Mouse (Mus musculus): ENCODE measurements at regions not wholly inside any gene's neighbourhood (a gene's known extent, or its start where the extent isn't known, plus 50 kb on each side); places are given as distances from the start of the nearest gene placed in this dataset.
A peak's percentile ranks its signal among the peaks of the same experiment; 100 is the strongest.

GRCm38 (mm10) chr1:90668787-90669186 lies 66.0 kb downstream of the Cops8 start:
- DNase-seq: no peak

DNA sequence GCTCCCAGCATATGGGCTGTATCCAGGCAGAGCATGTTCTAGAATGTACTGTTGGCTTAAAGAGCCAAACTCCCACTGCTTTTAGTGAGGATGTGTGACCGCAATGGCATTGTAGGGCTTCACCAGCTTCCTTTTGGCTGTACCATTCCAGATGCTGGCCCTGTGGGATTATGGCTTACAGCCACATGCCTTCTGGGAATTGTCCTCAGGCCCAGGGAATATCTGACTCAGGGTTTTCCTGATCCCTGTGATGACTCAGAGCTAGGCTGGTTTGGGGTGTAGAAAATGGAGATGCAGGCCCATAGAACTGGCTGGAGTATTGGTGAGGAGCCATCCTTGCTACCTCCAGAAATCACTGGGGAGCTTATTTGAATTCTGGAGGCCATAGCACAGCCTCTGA lies 66.5 kb downstream of the Cops8 start:
- DNase-seq: no peak

DNA sequence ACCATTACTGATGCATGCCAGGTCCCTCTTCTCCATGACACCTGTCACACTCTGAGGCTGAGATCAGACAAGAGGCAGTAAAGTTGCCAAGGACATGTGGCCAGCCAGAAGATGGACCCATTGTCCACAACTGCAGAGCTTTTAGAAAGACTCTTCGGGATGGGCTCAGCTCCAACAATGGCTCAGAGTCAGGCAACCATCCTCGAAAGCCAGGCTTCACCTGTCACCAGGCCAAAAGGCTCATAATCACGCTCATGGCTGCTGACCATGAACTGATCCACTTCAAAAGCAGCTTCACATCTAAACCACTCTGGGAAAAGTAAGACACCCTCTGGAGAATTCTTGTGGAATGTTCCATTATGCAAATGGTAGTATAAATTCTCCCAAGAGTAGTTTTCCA lies 67.6 kb downstream of the Cops8 start:
- DNase-seq: no peak

DNA sequence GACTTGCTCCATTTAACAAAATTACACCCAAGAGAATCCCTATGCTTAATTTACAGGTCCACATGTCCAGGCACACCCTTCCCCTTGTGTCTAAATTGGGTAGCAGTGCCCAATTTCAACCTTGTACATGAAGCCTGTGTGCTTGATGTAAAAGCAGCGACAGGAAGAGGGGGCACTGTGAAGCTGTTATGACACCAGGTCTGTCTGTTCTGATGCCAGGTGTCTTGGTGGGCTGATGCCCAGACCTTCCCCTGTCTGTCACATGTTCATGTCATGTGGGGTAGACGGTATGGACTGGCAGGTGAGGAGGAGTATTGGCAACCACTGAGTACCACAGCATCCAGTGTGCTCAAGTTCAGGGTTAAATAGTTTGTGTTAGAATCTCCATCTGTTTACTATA lies 71.0 kb downstream of the Cops8 start:
- peak; percentile 50 to 75 for DNase-seq

GRCm38 (mm10) chr1:90676192-90677006 lies 73.6 kb downstream of the Cops8 start:
- peak; percentile 70 to 86 for DNase-seq

DNA sequence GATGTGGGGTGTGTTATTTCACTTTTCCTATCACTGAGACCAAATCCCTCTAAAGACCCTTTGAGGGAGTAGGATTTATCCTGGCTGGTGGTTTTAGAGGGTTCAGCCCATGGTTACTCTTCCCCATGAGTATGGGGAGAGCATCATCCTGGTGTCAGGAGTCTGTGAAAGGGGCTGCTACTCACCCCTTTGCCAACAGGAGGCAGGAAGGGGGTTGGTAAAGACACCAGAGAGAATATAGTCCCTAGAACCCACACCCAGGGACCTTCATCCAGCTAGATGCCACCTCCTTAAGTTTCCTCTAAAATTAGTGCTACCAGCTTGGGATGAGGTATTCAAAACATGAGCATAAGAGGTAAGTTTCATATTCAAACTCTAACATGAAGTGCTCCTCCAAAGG lies 74.4 kb downstream of the Cops8 start:
- peak in 1 of 2 experiments; percentile 33 for DNase-seq

DNA sequence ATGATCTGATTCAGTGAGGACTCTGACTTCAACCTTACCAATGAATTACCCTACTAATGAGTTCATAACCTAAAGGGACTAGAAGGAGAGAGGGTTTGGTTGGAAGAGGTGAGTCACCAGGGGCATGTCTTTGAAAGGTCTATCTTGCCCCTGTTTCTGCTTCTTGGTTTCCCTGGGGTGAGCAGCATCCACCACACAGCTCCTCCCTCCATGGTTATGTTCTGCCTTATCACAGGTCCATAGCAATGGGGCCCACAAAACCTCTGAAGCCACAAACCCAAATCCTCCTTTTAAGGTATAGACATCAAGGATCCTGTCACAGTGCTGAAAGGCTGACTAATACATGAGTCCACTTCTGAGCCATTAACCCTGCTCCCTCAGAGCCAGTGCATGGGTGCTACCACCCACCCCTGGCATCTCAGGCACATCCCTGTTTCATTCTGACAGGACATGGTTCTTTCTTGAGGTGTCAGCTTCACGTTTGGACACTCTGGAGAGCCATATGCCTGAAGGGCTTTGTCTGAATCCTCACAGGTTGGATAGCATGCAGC lies 74.9 kb downstream of the Cops8 start:
- DNase-seq: no peak

- DNase-seq: no peak
These were observed 75.6 kb downstream of the Cops8 start for GRCm38 (mm10) chr1:90678416-90678815.

DNA sequence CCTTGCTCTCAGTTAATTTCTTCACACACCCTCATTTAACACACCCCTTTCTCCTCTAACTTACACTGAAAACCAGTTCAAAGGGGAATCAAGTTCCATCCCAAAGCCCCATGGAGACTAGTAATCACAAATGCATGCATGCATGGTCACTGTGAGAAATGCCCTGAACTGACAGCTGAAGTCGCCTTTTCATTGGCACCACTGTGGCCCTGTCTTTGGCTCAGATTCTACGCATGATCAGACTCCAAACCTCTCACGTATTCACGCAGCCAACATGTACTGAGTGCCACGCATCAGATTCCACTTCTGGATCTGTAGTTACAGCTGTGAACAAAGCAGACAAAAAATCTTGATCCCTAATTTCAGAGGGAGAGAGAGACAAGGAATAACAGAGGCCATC lies 85.3 kb downstream of the Cops8 start:
- no peak for DNase-seq

DNA sequence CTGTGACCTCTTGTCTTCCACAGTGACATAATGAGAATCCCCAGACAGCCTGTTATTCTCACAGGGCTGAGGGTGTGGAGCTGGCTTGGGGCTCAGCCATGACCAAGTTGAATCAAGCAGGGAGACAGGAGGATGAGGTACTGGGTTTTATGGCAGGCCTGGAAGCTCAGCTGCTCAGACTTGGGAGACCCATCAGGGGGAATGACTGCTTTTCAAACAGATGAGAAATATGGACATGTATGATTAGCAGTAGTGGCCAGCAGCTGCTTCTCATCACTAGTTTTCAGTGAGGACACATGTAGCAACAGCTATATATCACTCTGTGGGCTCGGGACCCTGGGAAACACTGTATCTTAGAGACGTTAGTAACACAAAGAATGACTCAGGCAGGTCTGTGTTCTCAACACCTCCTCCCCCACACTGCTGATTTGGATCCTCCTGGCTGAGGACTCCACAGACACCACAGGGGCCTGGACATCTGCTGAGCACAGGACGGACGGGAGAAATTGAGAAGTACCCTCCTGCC lies 87.9 kb downstream of the Cops8 start:
- DNase-seq: no peak

DNA sequence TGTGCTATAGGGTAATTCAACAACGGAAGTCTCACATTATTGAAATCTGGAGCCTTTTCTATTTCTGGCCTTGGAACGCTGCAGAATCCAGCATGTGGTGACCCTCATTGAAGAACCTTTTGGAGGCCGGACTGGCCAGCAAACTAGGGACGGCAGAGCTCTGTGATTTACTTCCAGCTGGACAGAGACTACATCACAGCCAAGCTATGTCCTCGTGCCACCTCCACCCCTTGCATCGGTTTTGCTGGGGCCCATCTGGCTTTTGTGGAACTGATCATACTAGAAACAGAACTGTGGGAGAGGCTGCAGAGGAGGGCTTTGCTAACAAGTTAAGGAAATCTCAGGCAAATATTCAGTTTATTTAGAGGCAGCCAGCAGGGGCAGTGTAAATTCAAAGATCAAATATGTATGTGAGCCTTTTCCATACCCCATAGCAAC lies 88.4 kb downstream of the Cops8 start:
- no peak for DNase-seq

- peak in 1 of 2 experiments; percentile 7 for DNase-seq
These were observed 90.1 kb downstream of the Cops8 start for GRCm38 (mm10) chr1:90692851-90693250.

DNA sequence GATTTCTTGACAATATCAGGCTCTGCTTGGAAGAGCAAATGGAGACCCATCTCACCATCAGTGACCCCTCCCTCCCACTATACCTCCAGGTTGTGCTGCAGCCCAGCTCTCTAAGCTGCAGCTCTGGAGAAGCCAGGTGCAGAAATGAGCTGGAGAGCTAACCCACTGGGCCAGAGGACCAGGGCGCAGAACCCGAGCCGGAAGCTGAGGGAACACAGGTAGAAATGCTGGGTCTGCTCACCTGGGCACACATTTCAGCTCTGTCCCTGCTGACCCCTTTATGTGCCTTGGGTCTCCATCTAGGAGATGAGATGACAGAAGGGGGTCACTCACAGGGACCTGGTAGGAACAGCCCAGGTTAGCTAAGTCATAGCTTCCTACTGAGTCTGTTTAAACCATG lies 92.0 kb downstream of the Cops8 start:
- DNase-seq: peak; percentile 33 to 39

DNA sequence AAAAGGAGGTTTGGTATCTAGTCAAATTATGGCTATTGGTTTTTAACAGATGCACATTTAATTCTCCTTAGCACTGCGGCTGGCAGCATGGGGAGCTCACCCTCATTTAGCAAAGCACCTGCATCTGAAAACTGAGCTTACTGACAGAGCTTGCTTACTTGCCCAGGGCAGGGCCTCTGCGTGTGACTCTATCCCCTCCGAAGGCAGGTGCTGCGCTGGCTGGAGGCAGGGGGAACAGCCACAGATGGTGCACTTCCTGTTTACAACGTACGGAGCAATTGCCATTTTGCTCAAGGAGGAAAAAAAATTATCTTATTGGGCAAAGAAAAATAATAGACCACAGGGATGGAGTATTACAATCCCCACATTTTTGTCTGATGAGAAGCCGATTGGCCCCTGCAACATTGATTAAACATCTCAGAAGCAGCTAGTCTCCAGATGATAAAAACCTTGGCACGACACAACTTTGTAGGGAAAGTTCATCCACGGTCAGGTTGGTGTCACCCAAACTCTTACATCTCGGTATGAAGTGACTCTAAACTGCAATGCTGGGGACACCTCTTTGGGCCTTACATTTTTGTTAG lies 92.5 kb downstream of the Cops8 start:
- DNase-seq: peak; percentile 70 to 89

DNA sequence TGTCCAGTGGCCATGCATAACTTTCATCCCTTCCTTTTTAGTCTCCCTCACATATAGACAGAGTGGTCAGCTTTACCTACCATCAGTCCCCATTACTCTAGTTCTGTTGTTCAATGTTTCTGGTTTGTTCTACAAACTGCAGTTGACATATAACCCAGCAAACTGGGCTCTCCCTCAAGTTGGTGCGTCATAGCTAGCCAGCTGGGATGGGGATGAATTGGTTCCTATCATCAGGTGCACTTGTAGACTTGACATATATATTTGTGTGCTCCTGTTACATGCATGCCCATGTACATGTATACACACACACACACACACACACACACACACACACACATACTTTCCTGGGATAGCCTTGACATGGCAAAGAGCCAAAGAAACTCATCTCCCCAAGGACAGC lies 93.2 kb downstream of the Cops8 start:
- DNase-seq: no peak

GRCm38 (mm10) chr1:90697056-90697596 lies 94.3 kb downstream of the Cops8 start:
- peak; percentile 25 to 46 for DNase-seq

DNA sequence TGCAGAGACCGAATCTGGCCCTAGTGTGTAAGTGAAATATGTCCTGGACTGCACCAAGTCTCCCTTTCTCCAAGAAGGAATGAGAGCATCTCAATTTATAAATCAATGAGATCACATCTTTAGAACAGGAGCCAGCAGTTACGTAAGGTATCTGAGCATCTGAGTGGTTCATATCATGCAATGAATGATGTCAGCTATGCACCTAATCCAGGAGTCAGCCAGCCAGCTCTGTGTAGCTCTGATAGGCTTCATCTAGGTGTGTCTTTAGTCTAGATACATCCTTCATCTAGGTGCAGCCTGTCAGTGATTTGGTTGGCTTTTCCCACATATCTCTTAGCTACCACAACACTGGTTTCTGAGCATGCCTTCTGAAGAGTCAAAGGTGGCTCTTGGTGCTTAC lies 95.8 kb downstream of the Cops8 start:
- no peak for DNase-seq

DNA sequence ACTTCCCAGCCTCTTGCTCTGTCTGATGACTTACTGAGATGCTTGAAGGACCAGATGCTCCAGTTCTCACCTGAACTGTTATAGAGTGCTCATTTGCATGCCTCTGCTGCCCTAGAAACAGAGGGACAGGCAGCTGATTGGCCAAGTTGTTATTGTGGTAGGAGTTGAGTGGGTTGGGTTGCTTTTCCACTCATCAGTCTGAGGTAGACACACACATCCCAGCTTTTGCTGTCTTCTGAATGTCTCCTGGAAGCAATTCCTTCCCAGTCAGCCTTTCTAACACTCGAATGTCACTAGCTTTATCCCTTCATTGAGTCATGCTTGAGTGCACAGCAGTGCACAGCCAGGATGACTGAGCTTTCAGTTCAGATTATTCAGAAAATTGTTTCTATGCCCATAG lies 99.0 kb downstream of the Cops8 start:
- no peak for DNase-seq

- DNase-seq: no peak
These were observed 103.6 kb downstream of the Cops8 start for GRCm38 (mm10) chr1:90706391-90706790.

DNA sequence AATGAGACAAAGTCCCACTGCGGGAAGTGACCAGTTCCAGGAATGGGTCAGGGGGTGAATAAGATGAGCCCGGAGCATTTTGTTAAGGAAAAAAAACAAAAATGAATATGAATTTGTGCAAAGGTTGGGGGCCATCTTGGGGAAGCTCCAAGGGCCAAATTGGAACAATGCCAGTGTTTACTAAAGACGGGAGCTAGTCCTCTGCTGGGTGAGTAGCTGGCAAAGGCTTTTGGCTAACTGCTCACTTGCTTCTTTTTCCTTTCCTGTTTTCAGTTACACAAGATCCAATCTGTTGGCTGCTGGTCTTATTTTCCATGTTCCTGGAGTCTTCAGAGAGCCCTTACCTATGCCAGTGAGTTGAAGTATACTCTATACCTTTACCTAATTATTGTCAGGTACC lies 107.0 kb downstream of the Cops8 start:
- no peak for DNase-seq

DNA sequence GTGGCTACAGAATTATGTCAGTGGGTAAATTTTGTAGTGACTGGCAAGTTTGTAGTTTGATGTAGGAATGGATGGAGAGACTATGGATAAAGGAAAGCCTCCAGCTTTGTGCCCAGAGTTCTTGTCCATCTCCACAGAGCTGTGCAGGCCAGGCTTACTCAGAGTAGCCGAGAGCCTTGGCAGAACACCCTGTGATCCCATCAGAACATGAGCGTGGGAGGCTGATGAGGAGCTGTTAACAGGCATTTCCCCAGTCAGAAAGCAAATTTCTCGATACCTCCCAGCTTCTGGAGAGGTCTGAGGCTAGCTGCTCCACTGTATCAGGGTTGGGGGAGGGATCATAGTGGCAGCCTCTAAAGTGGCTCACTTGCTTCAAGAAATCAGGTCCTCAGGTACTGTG lies 107.8 kb downstream of the Cops8 start:
- no peak for DNase-seq

DNA sequence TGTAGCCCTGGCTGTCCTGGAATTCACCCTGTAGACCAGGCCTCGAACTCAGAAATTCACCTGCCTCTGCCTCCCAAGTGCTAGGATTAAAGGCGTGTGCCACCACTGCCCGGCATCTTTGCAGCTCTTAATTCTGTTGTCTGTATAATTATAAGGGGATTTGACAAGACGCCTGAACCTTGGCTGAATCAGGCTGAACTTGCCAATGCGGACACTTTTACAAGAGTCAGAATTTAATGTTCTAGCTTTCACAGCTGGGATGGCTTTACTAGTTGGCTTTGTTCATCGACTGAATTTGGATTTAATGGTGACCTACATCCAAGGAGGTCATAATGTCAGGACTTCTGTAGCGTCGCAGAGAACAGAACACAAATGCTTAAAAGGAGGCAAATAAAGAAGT lies 108.3 kb downstream of the Cops8 start:
- DNase-seq: no peak
